Mouse (Mus musculus): ENCODE measurements at regions not wholly inside any gene's neighbourhood (a gene's known extent, or its start where the extent isn't known, plus 50 kb on each side); places are given as distances from the start of the nearest gene placed in this dataset.
A peak's percentile ranks its signal among the peaks of the same experiment; 100 is the strongest.

GRCm38 (mm10) chr15:93091396-93091795, 183.6 kb downstream of the Gxylt1 start:
- Histone ChIP-seq H3K27me3 (ENCODE audit: control insufficient read depth, insufficient read depth, low read length) (no peaks in the 10 kb centered on the region), H3K36me3 (ENCODE audit: control insufficient read depth, insufficient read depth, low read length) (no peaks in the 10 kb centered on the region), H3K27ac (replicated peaks; ENCODE audit: insufficient read depth, low read depth, low read length) (no peak overlapping the region), H3K9ac (ENCODE audit: low read depth, low read length) (no peak overlapping the region), H3K4me3 (ENCODE audit: insufficient read depth, low read depth, low read length) (no peak overlapping the region), H3K79me2 (ENCODE audit: control insufficient read depth, insufficient read depth, low read length) (no peaks in the 10 kb centered on the region), H3K4me1 (ENCODE audit: control insufficient read depth, insufficient read depth, low read length) (no peaks in the 10 kb centered on the region)
- no peak for TF ChIP-seq POLR2A (IDR thresholded peaks at IDR 0.05; ENCODE audit: extremely low read depth, insufficient read depth, low read length)
- TF ChIP-seq CTCF (IDR thresholded peaks at IDR 0.05; ENCODE audit: low read depth, low read length) = no peak
- 79% methylated on average over 2 of the region's 2 CpGs for WGBS
- no peak for DNase-seq (ENCODE audit: extremely low read depth, low read depth, low spot score)

DNA sequence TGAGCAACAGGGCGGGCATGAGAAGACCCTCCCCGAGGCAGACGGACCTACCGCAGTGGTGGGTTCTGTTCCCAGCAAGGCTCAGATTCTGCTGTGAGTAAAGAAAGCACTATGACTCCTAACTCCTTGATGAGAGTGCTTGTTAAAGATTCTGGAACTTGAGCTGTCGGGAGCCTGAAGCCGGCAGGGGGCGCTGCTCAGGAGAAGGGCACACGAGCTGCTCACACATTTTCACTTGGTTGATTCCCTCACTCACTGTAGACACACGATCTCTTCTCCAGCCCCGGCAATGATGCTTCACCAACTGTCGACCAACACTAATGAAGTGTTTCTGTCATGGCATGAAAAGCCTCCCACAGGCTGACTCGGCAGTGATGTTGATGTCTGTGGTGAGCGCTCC, 185.6 kb downstream of the Gxylt1 start:
- no peaks in the 10 kb centered on the region for H3K4me1 ChIP-seq (ENCODE audit: control insufficient read depth, insufficient read depth, low read length)
- no peak overlapping the region for H3K27ac ChIP-seq (replicated peaks; ENCODE audit: insufficient read depth, low read depth, low read length)
- DNase-seq (ENCODE audit: extremely low read depth, low read depth, low spot score) = peak; percentile 4
- H3K79me2 ChIP-seq (ENCODE audit: control insufficient read depth, insufficient read depth, low read length) = no peaks in the 10 kb centered on the region
- TF ChIP-seq CTCF (IDR thresholded peaks at IDR 0.05; ENCODE audit: low read depth, low read length) = peak; percentile 79
- TF ChIP-seq POLR2A (IDR thresholded peaks at IDR 0.05; ENCODE audit: extremely low read depth, insufficient read depth, low read length) = no peak
- no peak overlapping the region for H3K9ac ChIP-seq (ENCODE audit: low read depth, low read length)
- 30% methylated on average over 13 of the region's 13 CpGs for WGBS
- H3K36me3 ChIP-seq (ENCODE audit: control insufficient read depth, insufficient read depth, low read length) = no peaks in the 10 kb centered on the region
- H3K4me3 ChIP-seq (ENCODE audit: insufficient read depth, low read depth, low read length) = no peak overlapping the region
- no peaks in the 10 kb centered on the region for H3K27me3 ChIP-seq (ENCODE audit: control insufficient read depth, insufficient read depth, low read length)

DNA sequence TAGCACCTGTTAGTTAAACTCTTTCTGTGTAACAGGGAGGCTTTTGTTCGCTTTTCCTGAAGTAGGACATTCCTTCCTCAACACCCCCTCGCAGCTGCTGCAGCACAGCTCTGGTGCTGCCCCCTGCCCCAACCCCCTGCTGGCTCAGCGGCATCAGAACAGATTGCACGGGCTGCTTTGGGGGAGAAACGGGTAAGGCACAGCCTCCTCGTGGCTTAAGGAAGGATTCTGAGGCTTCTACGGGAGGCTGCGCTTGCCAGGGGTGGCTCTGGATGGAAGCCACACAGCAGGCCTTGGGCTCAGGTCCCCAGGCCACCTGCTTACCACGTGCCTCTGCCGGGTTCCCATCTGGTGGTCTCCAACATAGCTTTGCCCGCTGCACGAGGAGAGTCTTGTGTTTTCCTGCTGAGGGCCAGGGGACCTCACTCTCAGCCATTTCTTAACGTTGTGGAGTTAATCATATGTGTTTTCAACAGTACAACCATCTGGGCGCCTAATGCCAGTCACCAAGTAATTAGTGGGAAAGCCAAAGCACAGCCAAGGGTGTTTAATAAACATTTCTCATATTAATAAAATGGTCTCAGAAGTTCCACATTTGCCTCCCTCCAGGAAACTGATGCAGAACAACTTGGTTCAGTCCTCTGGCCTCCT, 189.9 kb downstream of the Gxylt1 start:
- no peaks in the 10 kb centered on the region for H3K36me3 ChIP-seq (ENCODE audit: control insufficient read depth, insufficient read depth, low read length)
- no peak overlapping the region for H3K27ac ChIP-seq (replicated peaks; ENCODE audit: insufficient read depth, low read depth, low read length)
- H3K9ac ChIP-seq (ENCODE audit: low read depth, low read length) = no peak overlapping the region
- H3K4me1 ChIP-seq (ENCODE audit: control insufficient read depth, insufficient read depth, low read length) = no peaks in the 10 kb centered on the region
- 64% methylated on average over 14 of the region's 14 CpGs for WGBS
- TF ChIP-seq POLR2A (IDR thresholded peaks at IDR 0.05; ENCODE audit: extremely low read depth, insufficient read depth, low read length) = no peak
- no peak for TF ChIP-seq CTCF (IDR thresholded peaks at IDR 0.05; ENCODE audit: low read depth, low read length)
- no peak for DNase-seq (ENCODE audit: extremely low read depth, low read depth, low spot score)
- H3K79me2 ChIP-seq (ENCODE audit: control insufficient read depth, insufficient read depth, low read length) = no peaks in the 10 kb centered on the region
- no peaks in the 10 kb centered on the region for H3K27me3 ChIP-seq (ENCODE audit: control insufficient read depth, insufficient read depth, low read length)
- H3K4me3 ChIP-seq (ENCODE audit: insufficient read depth, low read depth, low read length) = no peak overlapping the region

GRCm38 (mm10) chr15:93074070-93074469, 200.9 kb downstream of the Gxylt1 start:
- H3K9ac ChIP-seq (ENCODE audit: low read depth, low read length) = no peak overlapping the region
- DNase-seq (ENCODE audit: extremely low read depth, low read depth, low spot score) = no peak
- no peaks in the 10 kb centered on the region for H3K79me2 ChIP-seq (ENCODE audit: control insufficient read depth, insufficient read depth, low read length)
- no peak overlapping the region for H3K4me3 ChIP-seq (ENCODE audit: insufficient read depth, low read depth, low read length)
- no peak overlapping the region for H3K27ac ChIP-seq (replicated peaks; ENCODE audit: insufficient read depth, low read depth, low read length)
- no peak for TF ChIP-seq CTCF (IDR thresholded peaks at IDR 0.05; ENCODE audit: low read depth, low read length)
- no peak for TF ChIP-seq POLR2A (IDR thresholded peaks at IDR 0.05; ENCODE audit: extremely low read depth, insufficient read depth, low read length)
- no peaks in the 10 kb centered on the region for H3K4me1 ChIP-seq (ENCODE audit: control insufficient read depth, insufficient read depth, low read length)
- WGBS = 58% methylated on average over 6 of the region's 6 CpGs
- H3K27me3 ChIP-seq (ENCODE audit: control insufficient read depth, insufficient read depth, low read length) = no peaks in the 10 kb centered on the region
- no peaks in the 10 kb centered on the region for H3K36me3 ChIP-seq (ENCODE audit: control insufficient read depth, insufficient read depth, low read length)

DNA sequence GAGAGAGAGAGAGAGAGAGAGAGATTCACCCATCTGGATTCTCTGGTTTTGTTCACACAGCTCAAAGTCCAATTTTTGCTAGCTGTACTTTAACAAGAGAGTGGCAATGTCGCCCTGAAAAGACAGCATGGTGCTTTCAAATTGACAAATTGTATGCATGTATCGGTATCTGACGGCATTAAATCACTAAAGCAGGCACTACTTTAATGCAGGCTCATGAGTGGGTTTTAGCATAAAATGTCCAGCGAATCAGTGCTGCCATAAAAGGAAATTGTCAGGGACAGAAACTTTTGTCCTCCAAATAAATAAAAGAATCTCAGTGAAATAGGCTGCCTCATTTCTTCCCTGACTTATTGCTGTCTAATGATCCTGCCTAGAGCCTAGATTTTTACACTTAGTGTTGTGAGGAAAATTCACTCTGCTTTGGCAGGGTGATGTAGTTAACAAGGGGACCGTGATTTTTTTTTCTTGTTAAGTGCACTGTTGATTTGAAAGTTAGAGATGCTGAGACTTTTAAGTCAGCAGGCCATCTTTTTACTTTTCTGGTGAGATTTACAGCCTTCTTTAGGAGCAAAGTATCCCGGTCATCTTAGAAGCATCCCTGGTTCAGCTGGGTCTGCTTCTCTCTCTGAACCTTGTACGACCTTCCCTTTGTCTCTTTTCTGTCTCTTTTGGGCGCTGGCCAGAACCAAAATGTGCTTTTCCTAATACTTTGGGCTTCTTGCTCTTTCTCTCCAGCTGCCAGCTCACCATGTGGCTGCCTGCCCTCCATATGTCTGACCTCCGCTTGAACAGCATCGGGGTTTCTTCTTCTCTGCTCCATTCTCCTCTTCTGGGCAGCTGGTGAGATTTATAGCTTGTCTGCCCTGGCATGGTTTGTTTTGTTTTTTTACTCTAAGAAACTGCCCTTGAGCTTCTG, 212.5 kb downstream of the Gxylt1 start:
- WGBS = 75% methylated on average over 10 of the region's 10 CpGs
- no peak overlapping the region for H3K4me3 ChIP-seq (ENCODE audit: insufficient read depth, low read depth, low read length)
- H3K27ac ChIP-seq (replicated peaks; ENCODE audit: insufficient read depth, low read depth, low read length) = no peak overlapping the region
- no peaks in the 10 kb centered on the region for H3K4me1 ChIP-seq (ENCODE audit: control insufficient read depth, insufficient read depth, low read length)
- H3K27me3 ChIP-seq (ENCODE audit: control insufficient read depth, insufficient read depth, low read length) = no peaks in the 10 kb centered on the region
- H3K36me3 ChIP-seq (ENCODE audit: control insufficient read depth, insufficient read depth, low read length) = no peaks in the 10 kb centered on the region
- DNase-seq (ENCODE audit: extremely low read depth, low read depth, low spot score) = no peak
- H3K9ac ChIP-seq (ENCODE audit: low read depth, low read length) = no peak overlapping the region
- TF ChIP-seq POLR2A (IDR thresholded peaks at IDR 0.05; ENCODE audit: extremely low read depth, insufficient read depth, low read length) (no peak), CTCF (IDR thresholded peaks at IDR 0.05; ENCODE audit: low read depth, low read length) (no peak)
- no peaks in the 10 kb centered on the region for H3K79me2 ChIP-seq (ENCODE audit: control insufficient read depth, insufficient read depth, low read length)

DNA sequence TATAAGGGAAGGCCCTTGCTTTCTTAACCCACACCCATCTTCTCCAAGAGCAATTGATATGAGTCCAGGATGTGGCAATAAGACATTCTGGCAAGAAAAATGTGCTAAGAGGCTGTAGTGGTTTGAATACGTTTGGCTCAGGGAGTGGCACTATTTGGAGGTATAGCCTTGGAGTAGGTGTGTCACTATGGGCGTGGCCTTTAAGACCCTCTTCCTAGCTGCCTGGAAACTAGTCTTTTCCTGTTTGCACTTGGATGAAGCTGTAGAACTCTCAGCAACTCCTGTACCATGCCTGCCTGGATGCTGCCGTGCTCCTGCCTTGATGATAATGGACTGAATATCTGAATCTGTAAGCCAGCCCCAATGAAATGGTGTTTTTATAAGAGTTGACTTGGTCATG, 221.5 kb downstream of the Gxylt1 start:
- H3K27ac ChIP-seq (replicated peaks; ENCODE audit: insufficient read depth, low read depth, low read length) = no peak overlapping the region
- H3K36me3 ChIP-seq (ENCODE audit: control insufficient read depth, insufficient read depth, low read length) = no peaks in the 10 kb centered on the region
- no peak overlapping the region for H3K9ac ChIP-seq (ENCODE audit: low read depth, low read length)
- no peak overlapping the region for H3K4me3 ChIP-seq (ENCODE audit: insufficient read depth, low read depth, low read length)
- TF ChIP-seq POLR2A (IDR thresholded peaks at IDR 0.05; ENCODE audit: extremely low read depth, insufficient read depth, low read length) (no peak), CTCF (IDR thresholded peaks at IDR 0.05; ENCODE audit: low read depth, low read length) (no peak)
- no peaks in the 10 kb centered on the region for H3K4me1 ChIP-seq (ENCODE audit: control insufficient read depth, insufficient read depth, low read length)
- H3K27me3 ChIP-seq (ENCODE audit: control insufficient read depth, insufficient read depth, low read length) = no peaks in the 10 kb centered on the region
- DNase-seq (ENCODE audit: extremely low read depth, low read depth, low spot score) = no peak
- 80% methylated on average over 3 of the region's 3 CpGs for WGBS
- H3K79me2 ChIP-seq (ENCODE audit: control insufficient read depth, insufficient read depth, low read length) = no peaks in the 10 kb centered on the region
